Mouse (Mus musculus) embryonic fibroblast, embryonic 13.5 days (primary cell): ENCODE measurements at regions not wholly inside any gene's neighbourhood (a gene's known extent, or its start where the extent isn't known, plus 50 kb on each side); places are given as distances from the start of the nearest gene placed in this dataset.

Experiments used
- CTCF ChIP-seq: IDR thresholded peaks from 2 replicates; pipeline ENCODE4 v1.5.1; 2011; ENCODE audit warnings: mild to moderate bottlenecking, control low read depth, low read length, moderate library complexity, borderline replicate concordance; ENCODE audit not compliant: insufficient read depth
- POLR2A ChIP-seq: IDR thresholded peaks from 2 replicates; pipeline ENCODE4 v1.6.1; 2011; ENCODE audit warnings: low read depth, mild to moderate bottlenecking, control low read depth, low read length, moderate library complexity

GRCm38 (mm10) chr4:124441737-124442487, 168.7 kb downstream of the 3100002H09Rik start:
- TF ChIP-seq CTCF (no peak), POLR2A (no peak)
